Mouse (Mus musculus) neural tube, embryonic 15.5 days (tissue): ENCODE measurements at regions not wholly inside any gene's neighbourhood (a gene's known extent, or its start where the extent isn't known, plus 50 kb on each side); places are given as distances from the start of the nearest gene placed in this dataset. TPM values are rescaled to one million over a fixed set of nuclear protein-coding genes. Genes with fewer than 3 reads are reported as not detected.

ENCODE experiments used
- microRNA-seq: library from miRNA; unstranded; fragments of <30 nt; microRNA quantifications from one replicate; pipeline ENCODE4, GENCODE M21; 2017

Small RNAs in the stretch of these regions (microRNA-seq; reads per million reads assigned to microRNA genes)
- gene Gm23147: not detected
